ENCODE assay signal across 11 mouse cellular contexts in the genomic region with DNA sequence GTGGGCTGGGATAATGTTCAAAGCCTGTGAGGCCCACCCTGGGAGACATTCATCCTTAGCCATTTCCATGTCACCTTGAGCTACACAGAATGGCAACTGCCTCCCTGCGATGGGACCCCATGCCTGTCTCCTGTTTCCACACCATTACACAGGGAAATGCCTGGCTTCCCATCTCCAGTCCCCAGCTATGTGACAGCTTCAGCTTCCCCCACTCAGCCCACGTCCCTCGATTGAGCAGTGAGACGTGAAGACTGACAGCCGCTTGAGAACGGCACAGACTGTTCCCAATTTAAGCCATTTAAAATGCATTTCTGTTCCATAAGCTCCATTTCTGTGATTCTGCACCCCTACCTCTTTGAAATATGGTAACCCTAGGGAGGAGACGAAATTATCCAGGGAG.
A peak's percentile ranks its signal among the peaks of the same experiment; 100 is the strongest.
DNase-seq lines count a peak whose midpoint lies in the region; ATAC-seq and TF ChIP-seq lines count a peak whose summit lies in the region.
"Had no signal": no experiment of that assay in that cellular context is flagged by ENCODE, and none has a peak within 500 bp of the region (broad histone marks: within the 10 kb centered on the region; RNA-seq: fewer than 3 reads in every experiment).

No protein-coding gene starts in this region.

- no peak overlapping the region for H3K4me2 ChIP-seq in midbrain, embryonic 13.5 days (replicated peaks)

- H3K27ac ChIP-seq in midbrain, embryonic 13.5 days, result no peak overlapping the region
- H3K27ac ChIP-seq in midbrain, embryonic 10.5 days (replicated peaks), result no peak overlapping the region
- peak overlapping the region; percentile 89 for H3K27ac ChIP-seq in layer of hippocampus, adult 2 months
- H3K27ac ChIP-seq: heart, embryonic 10.5 days had no signal

- WGBS in midbrain, embryonic 13.5 days, result 69% methylated on average over 7 of the region's 7 CpGs
- WGBS in midbrain, embryonic 10.5 days, result 73% methylated on average over 7 of the region's 7 CpGs

- no peak overlapping the region for H3K9ac ChIP-seq in midbrain, embryonic 13.5 days (replicated peaks)

- peaks cover 9% of the 10 kb centered on the region for H3K4me1 ChIP-seq in midbrain, embryonic 13.5 days (replicated peaks)
- H3K4me1 ChIP-seq in midbrain, embryonic 10.5 days, result peaks cover 14% of the 10 kb centered on the region
- H3K4me1 ChIP-seq: heart, embryonic 10.5 days had no signal

- H3K9me3 ChIP-seq in midbrain, embryonic 13.5 days, result no peaks in the 10 kb centered on the region
- no peaks in the 10 kb centered on the region for H3K9me3 ChIP-seq in midbrain, embryonic 10.5 days (replicated peaks)
- H3K9me3 ChIP-seq: heart, embryonic 10.5 days had no signal

- no peaks in the 10 kb centered on the region for H3K36me3 ChIP-seq in midbrain, embryonic 13.5 days
- no peaks in the 10 kb centered on the region for H3K36me3 ChIP-seq in midbrain, embryonic 10.5 days
- H3K36me3 ChIP-seq: heart, embryonic 10.5 days had no signal

- peak; percentile 65; the same call in 1 of the 2 replicates for ATAC-seq in midbrain, embryonic 13.5 days
- ATAC-seq in inflammation-experienced regulatory T-cells, adult 6 months, result no peak

- no peak for TF ChIP-seq CTCF in layer of hippocampus, adult 2 months (conservative IDR thresholded peaks at IDR 0.05)

- DNase-seq in cerebellum, postnatal 10 days, result peak; percentile 17
- no peak for DNase-seq in cerebellum, adult 9-11 months
- DNase-seq in midbrain, embryonic 10.5 days (ENCODE audit: low spot score), result no peak
- DNase-seq in layer of hippocampus, adult 2 months (ENCODE audit: low spot score in 2 of 2), result peak; percentile 59 to 77
- DNase-seq in retina, postnatal 1 day, result peak; percentile 59
- DNase-seq in ovary, postnatal 14 days (ENCODE audit: low spot score), result no peak
- DNase-seq: embryo, embryonic 11 days; lung, postnatal 10 days had no signal

- H3K4me3 ChIP-seq in midbrain, embryonic 13.5 days (replicated peaks), result no peak overlapping the region
- no peak overlapping the region for H3K4me3 ChIP-seq in midbrain, embryonic 10.5 days
- no peak overlapping the region for H3K4me3 ChIP-seq in layer of hippocampus, adult 2 months
- H3K4me3 ChIP-seq: heart, embryonic 10.5 days had no signal

- no peaks in the 10 kb centered on the region for H3K27me3 ChIP-seq in midbrain, embryonic 13.5 days
- no peaks in the 10 kb centered on the region for H3K27me3 ChIP-seq in midbrain, embryonic 10.5 days (ENCODE audit: low read depth, poor library complexity, severe bottlenecking)

Comparison
In these comparisons a context has a peak if more than half of its experiments do, and no peak if none do; other contexts are left out.
1. DNase-seq: peak in cerebellum, postnatal 10 days (2 of 2), layer of hippocampus, adult 2 months (2 of 2) and retina, postnatal 1 day (single experiment); none in cerebellum, adult 9-11 months (single experiment), midbrain, embryonic 10.5 days (single experiment) and ovary, postnatal 14 days (single experiment).